Mouse (Mus musculus) kidney, embryonic 15.5 days (tissue): ENCODE data around the gene Lmbr1l. TPM values are rescaled to one million over a fixed set of nuclear protein-coding genes. Genes with fewer than 3 reads are reported as not detected.
"Not testable (repeated sequence)": the region's sequence is repeated elsewhere in the genome, so short reads cannot be mapped to it uniquely, and the experiment has no call there.

Source experiments
- ATAC-seq: fragments of 200-750 bp; cut with Nextera tagmentation; replicated peaks from 2 replicates; pipeline ENCODE4 v1.8.0; 2017; ENCODE audit warnings: moderate TSS enrichment; ENCODE audit not compliant: low FRiP score
- H3K27ac ChIP-seq: fragments of 300-500 bp; sonication (generic); 2 replicates; pipeline ENCODE4 v1.5.1; 2015; ENCODE audit warnings: mild to moderate bottlenecking, inconsistent platforms
- H3K27me3 ChIP-seq: fragments of 300-500 bp; sonication (generic); 2 replicates; pipeline ENCODE4 v1.6.1; 2015; ENCODE audit warnings: inconsistent platforms
- H3K36me3 ChIP-seq: fragments of 300-500 bp; sonication (generic); 2 replicates; pipeline ENCODE4 v1.6.1; 2015; ENCODE audit warnings: inconsistent platforms
- H3K4me1 ChIP-seq: fragments of 300-500 bp; sonication (generic); 2 replicates; pipeline ENCODE4 v1.6.1; 2015; ENCODE audit warnings: inconsistent platforms
- H3K4me2 ChIP-seq: fragments of 300-500 bp; sonication (generic); 2 replicates; pipeline ENCODE4 v1.6.1; 2015; ENCODE audit warnings: moderate library complexity, mild to moderate bottlenecking, inconsistent platforms
- H3K4me3 ChIP-seq: fragments of 300-500 bp; sonication (generic); replicated peaks from 2 replicates; pipeline ENCODE4 v1.5.1; 2015; ENCODE audit warnings: mild to moderate bottlenecking, inconsistent platforms
- H3K9ac ChIP-seq: fragments of 300-500 bp; sonication (generic); 2 replicates; pipeline ENCODE4 v1.6.1; 2015; ENCODE audit warnings: mild to moderate bottlenecking, inconsistent platforms
- H3K9me3 ChIP-seq: fragments of 300-500 bp; sonication (generic); replicated peaks from 2 replicates; pipeline ENCODE4 v1.6.1; 2016; ENCODE audit warnings: inconsistent platforms
- WGBS: fragments of 180-500 bp; shearing (Covaris S2); methylation state at CpG from one replicate; pipeline ENCODE4 v1.1.7; 2015; ENCODE audit warnings: mixed read lengths; 5-methylcytosine and 5-hydroxymethylcytosine counted together
- polyA plus RNA-seq: library from polyadenylated mRNA; unstranded; fragments of >200 nt; fragmentation: Nextera tagmentation; extraction: Ambion mirVana; gene quantifications from 2 replicates; pipeline ENCODE4 v1.2.1, GENCODE M21; 2015

Gene Lmbr1l
- polyA plus RNA-seq, 1 experiment from 2014 or later: 16.4 TPM

GRCm38 (mm10) chr15:98933004-98933671, 15.1 kb upstream of the Lmbr1l start:
- Histone ChIP-seq H3K4me1 (peaks cover 27% of the 10 kb centered on the region), H3K4me2 (peak overlapping the region; percentile 88), H3K4me3 (peak overlapping the region; percentile 77), H3K36me3 (peaks cover 12% of the 10 kb centered on the region), H3K27ac (peak overlapping the region; percentile 99), H3K9ac (peak overlapping the region; percentile 87)
- 5% methylated on average over 8 of the region's 9 CpGs for WGBS
- not testable (repeated sequence) for H3K9me3 ChIP-seq, H3K27me3 ChIP-seq, ATAC-seq

GRCm38 (mm10) chr15:98930998-98931397, 13.0 kb upstream of the Lmbr1l start:
- peaks cover 26% of the 10 kb centered on the region for H3K4me1 ChIP-seq
- no peak overlapping the region for H3K4me2 ChIP-seq
- 0 out of 2 replicates have a peak overlapping the region, but pooled peaks have one; percentile 10 for H3K27ac ChIP-seq
- peaks cover 12% of the 10 kb centered on the region for H3K36me3 ChIP-seq
- ATAC-seq: no peak
- WGBS: 67% methylated on average over 3 of the region's 3 CpGs
- H3K4me3 ChIP-seq: no peak overlapping the region
- H3K9me3 ChIP-seq: no peaks in the 10 kb centered on the region
- no peaks in the 10 kb centered on the region for H3K27me3 ChIP-seq
- no peak overlapping the region for H3K9ac ChIP-seq

GRCm38 (mm10) chr15:98930017-98930734, 12.1 kb upstream of the Lmbr1l start:
- peak overlapping the region; percentile 49; the same call in 1 of the 2 replicates for H3K27ac ChIP-seq
- peaks cover 12% of the 10 kb centered on the region for H3K36me3 ChIP-seq
- H3K4me1 ChIP-seq: peaks cover 18% of the 10 kb centered on the region
- H3K27me3 ChIP-seq: no peaks in the 10 kb centered on the region
- no peaks in the 10 kb centered on the region for H3K9me3 ChIP-seq
- ATAC-seq: no peak
- H3K4me2 ChIP-seq: no peak overlapping the region
- WGBS: 48% methylated on average over 8 of the region's 8 CpGs
- H3K4me3 ChIP-seq: no peak overlapping the region
- H3K9ac ChIP-seq: no peak overlapping the region

GRCm38 (mm10) chr15:98928598-98929240, 10.7 kb upstream of the Lmbr1l start:
- Histone ChIP-seq H3K9ac (no peak overlapping the region), H3K27ac (peak overlapping the region; percentile 49)
- WGBS: 11% methylated on average over 13 of the region's 13 CpGs

GRCm38 (mm10) chr15:98927566-98927965, 9.5 kb upstream of the Lmbr1l start:
- H3K4me2 ChIP-seq: no peak overlapping the region
- no peak overlapping the region for H3K9ac ChIP-seq
- ATAC-seq: no peak
- H3K27ac ChIP-seq: no peak overlapping the region
- H3K36me3 ChIP-seq: peaks cover 12% of the 10 kb centered on the region
- H3K4me3 ChIP-seq: no peak overlapping the region
- H3K9me3 ChIP-seq: no peaks in the 10 kb centered on the region
- peaks cover 13% of the 10 kb centered on the region; the same call in 1 of the 2 replicates for H3K4me1 ChIP-seq
- WGBS: 81% methylated on average over 5 of the region's 5 CpGs
- no peaks in the 10 kb centered on the region for H3K27me3 ChIP-seq

More at GRCm38 (mm10) chr15:98928598-98929240, 10.7 kb upstream of the Lmbr1l start:
- Histone ChIP-seq H3K36me3 (peaks cover 12% of the 10 kb centered on the region), H3K9me3 (no peaks in the 10 kb centered on the region), H3K27me3 (no peaks in the 10 kb centered on the region), H3K4me1 (peaks cover 16% of the 10 kb centered on the region), H3K4me3 (peak overlapping the region; percentile 8; the same call in 1 of the 2 replicates), H3K4me2 (peak overlapping the region; percentile 30; the same call in 1 of the 2 replicates)
- ATAC-seq: peak; percentile 72

GRCm38 (mm10) chr15:98924682-98925081, 6.7 kb upstream of the Lmbr1l start:
- H3K36me3 ChIP-seq: no peaks in the 10 kb centered on the region
- H3K4me1 ChIP-seq: peaks cover 6% of the 10 kb centered on the region; the same call in 1 of the 2 replicates
- H3K4me2 ChIP-seq: no peak overlapping the region
- no peak overlapping the region for H3K4me3 ChIP-seq
- no peaks in the 10 kb centered on the region for H3K9me3 ChIP-seq
- no peak overlapping the region for H3K9ac ChIP-seq
- no peaks in the 10 kb centered on the region for H3K27me3 ChIP-seq
- WGBS: 75% methylated on average over 3 of the region's 3 CpGs
- ATAC-seq: no peak
- no peak overlapping the region for H3K27ac ChIP-seq

GRCm38 (mm10) chr15:98923031-98923537, 5.1 kb upstream of the Lmbr1l start:
- Histone ChIP-seq H3K36me3 (no peaks in the 10 kb centered on the region), H3K9me3 (no peaks in the 10 kb centered on the region), H3K4me3 (no peak overlapping the region), H3K27ac (no peak overlapping the region), H3K4me1 (peaks cover 5% of the 10 kb centered on the region; the same call in 1 of the 2 replicates), H3K27me3 (no peaks in the 10 kb centered on the region), H3K9ac (no peak overlapping the region), H3K4me2 (no peak overlapping the region)
- WGBS: 87% methylated on average over 2 of the region's 2 CpGs
- ATAC-seq: no peak

GRCm38 (mm10) chr15:98922581-98922980, 4.5 kb upstream of the Lmbr1l start:
- Histone ChIP-seq H3K4me2 (no peak overlapping the region), H3K4me3 (no peak overlapping the region), H3K27ac (no peak overlapping the region), H3K9ac (no peak overlapping the region), H3K36me3 (no peaks in the 10 kb centered on the region), H3K4me1 (peaks cover 5% of the 10 kb centered on the region; the same call in 1 of the 2 replicates), H3K9me3 (no peaks in the 10 kb centered on the region), H3K27me3 (no peaks in the 10 kb centered on the region)
- 55% methylated on average over 3 of the region's 3 CpGs for whole genome bisulfite sequencing
- no peak for ATAC-seq

GRCm38 (mm10) chr15:98921510-98921909, 3.5 kb upstream of the Lmbr1l start:
- no peaks in the 10 kb centered on the region for H3K9me3 ChIP-seq
- H3K27ac ChIP-seq: no peak overlapping the region
- H3K36me3 ChIP-seq: no peaks in the 10 kb centered on the region
- 90% methylated on average over 5 of the region's 5 CpGs for WGBS
- no peaks in the 10 kb centered on the region for H3K27me3 ChIP-seq
- no peak overlapping the region for H3K4me2 ChIP-seq
- H3K9ac ChIP-seq: no peak overlapping the region
- ATAC-seq: no peak
- no peak overlapping the region for H3K4me3 ChIP-seq
- H3K4me1 ChIP-seq: peaks cover 13% of the 10 kb centered on the region

GRCm38 (mm10) chr15:98918499-98918895, 466 bp upstream of the Lmbr1l start:
- Histone ChIP-seq H3K4me3 (peak overlapping the region; percentile 94), H3K27ac (peak overlapping the region; percentile 98), H3K9ac (peak overlapping the region; percentile 79), H3K4me1 (peaks cover 23% of the 10 kb centered on the region), H3K4me2 (peak overlapping the region; percentile 90)
- not testable (repeated sequence) for H3K9me3 ChIP-seq, H3K27me3 ChIP-seq, ATAC-seq, H3K36me3 ChIP-seq
- WGBS: 23% methylated on average over 8 of the region's 8 CpGs

- peak overlapping the region; percentile 98 for H3K27ac ChIP-seq
- H3K4me2 ChIP-seq: peak overlapping the region; percentile 90
- WGBS: 0% methylated on average over 14 of the region's 14 CpGs
- H3K4me3 ChIP-seq: peak overlapping the region; percentile 94
- peaks cover 18% of the 10 kb centered on the region for H3K36me3 ChIP-seq
- peaks cover 23% of the 10 kb centered on the region for H3K4me1 ChIP-seq
- peak overlapping the region; percentile 79 for H3K9ac ChIP-seq
- no peak for ATAC-seq
- no peaks in the 10 kb centered on the region for H3K27me3 ChIP-seq
- H3K9me3 ChIP-seq: no peaks in the 10 kb centered on the region
These were observed 940 bp downstream of the Lmbr1l start for GRCm38 (mm10) chr15:98917091-98917490.
